Mouse (Mus musculus): ENCODE measurements around the gene Styxl1.
A peak's percentile ranks its signal among the peaks of the same experiment; 100 is the strongest.

Gene Styxl1

GRCm38 (mm10) chr5:135777796-135778470 lies at the start of gene Styxl1:
TSS of gene Styxl1 (minus strand) at chr5:135778385.
- DNase-seq (ENCODE audit: low read depth, low spot score): peak; percentile 57

- peak; percentile 42 for DNase-seq (ENCODE audit: low read depth, low spot score)
Observed at GRCm38 (mm10) chr5:135826225-135826624, 48.0 kb upstream of the Styxl1 start.

DNA sequence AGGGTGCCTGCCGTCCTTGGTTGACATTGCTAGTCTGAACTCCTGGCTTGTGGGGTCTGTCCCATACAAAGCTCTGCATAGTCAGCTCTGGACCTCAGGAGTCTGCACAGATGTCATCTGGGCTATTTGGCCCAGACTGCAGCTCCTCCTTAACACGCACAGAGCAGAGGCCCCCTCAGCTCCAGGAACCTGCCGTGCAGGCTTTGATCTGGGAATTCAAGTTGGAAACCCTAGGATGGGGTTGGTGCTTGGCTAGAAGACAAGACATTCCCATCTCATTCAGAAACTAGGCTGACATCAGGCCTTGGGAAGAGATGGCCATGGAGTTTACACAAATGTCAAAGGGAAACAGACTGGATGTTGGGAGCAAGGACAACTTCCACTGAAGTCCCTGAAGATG lies 46.3 kb upstream of the Styxl1 start:
- DNase-seq (ENCODE audit: low read depth, low spot score): no peak

DNA sequence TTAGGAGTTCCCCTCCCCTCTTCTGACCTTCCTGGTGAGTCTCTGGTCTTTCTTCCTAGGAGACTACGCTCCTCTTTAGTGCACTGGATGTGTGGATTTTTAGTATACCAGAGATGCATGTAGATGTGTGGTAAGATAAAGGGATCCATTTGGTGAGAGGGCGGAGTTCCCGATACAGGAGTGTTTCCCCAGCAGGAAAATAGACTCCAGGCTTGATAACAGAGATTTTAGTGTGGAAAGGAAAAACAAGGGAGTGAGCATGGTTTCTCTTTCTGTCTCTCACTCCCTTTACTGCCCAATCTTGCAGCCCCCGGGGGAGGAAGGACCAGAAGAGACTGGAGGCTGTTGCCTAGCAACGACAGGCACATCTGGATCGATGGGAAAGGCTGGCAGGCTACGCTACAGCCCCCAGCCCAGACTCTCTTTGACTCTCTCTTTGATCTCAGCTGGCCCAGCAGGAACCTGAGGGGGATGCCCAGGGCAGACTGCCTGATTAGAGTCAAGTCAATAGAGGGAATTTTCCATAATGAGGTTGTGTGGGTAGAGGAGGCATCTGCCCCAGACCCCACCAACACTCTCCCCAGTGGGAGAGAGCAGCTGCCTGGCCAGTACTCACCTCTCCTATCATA lies 44.2 kb upstream of the Styxl1 start:
- peak; percentile 55 for DNase-seq (ENCODE audit: low read depth, low spot score)

DNA sequence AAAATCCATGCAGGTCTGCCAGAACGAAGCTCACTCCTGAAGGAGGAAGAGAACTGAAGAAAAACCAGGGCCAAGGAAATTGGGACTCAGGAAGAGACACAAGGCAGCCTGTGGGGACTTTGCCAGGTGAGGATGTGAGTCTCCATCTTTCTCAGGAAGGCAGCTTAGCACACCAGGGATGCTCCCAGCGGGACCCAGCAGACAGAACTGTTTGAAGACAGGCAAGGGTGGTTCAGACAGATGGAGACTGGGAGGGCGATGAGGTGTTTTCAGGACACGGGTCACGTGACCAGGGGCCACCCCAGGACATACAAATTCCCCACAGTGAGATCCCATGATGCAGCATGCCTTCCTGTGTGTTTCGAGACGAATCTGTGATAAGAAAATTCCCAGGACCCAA lies 40.3 kb upstream of the Styxl1 start:
- peak; percentile 94 for DNase-seq (ENCODE audit: low read depth, low spot score)

- DNase-seq (ENCODE audit: low read depth, low spot score): peak; percentile 90
Observed at GRCm38 (mm10) chr5:135812991-135813390, 34.8 kb upstream of the Styxl1 start.

GRCm38 (mm10) chr5:135807263-135807637 lies 29.1 kb upstream of the Styxl1 start:
- peak; percentile 79 for DNase-seq (ENCODE audit: low read depth, low spot score)

GRCm38 (mm10) chr5:135806555-135807262 lies 28.5 kb upstream of the Styxl1 start, which contains the start of gene Srrm3:
TSS of gene Srrm3 (plus strand) at chr5:135806890.
- DNase-seq (ENCODE audit: low read depth, low spot score): peak; percentile 98

DNA sequence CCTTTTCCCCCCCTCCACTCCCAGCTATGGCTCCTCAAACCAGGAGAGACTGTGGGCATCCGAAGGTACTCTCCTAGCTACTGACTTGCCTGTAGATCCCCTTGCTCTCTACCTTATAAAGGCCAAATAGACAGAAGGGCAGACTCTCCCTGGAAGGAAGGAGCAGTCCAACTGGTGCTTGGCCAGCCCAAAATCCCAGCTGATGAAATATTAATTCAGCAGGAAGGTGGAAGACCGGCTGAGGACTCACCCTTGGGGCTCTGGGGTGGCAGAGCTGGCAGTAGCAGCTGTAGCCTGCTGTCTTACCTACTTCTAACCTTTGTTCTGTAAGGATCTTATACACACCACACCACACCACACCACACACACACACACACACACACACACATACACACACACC lies 26.6 kb upstream of the Styxl1 start:
- peak; percentile 34 for DNase-seq (ENCODE audit: low read depth, low spot score)

- no peak for DNase-seq (ENCODE audit: low read depth, low spot score)
Observed at GRCm38 (mm10) chr5:135803676-135804075, 25.5 kb upstream of the Styxl1 start.

GRCm38 (mm10) chr5:135803135-135803534 lies 24.9 kb upstream of the Styxl1 start:
- no peak for DNase-seq (ENCODE audit: low read depth, low spot score)

GRCm38 (mm10) chr5:135802641-135803040 lies 24.5 kb upstream of the Styxl1 start:
- peak; percentile 75 for DNase-seq (ENCODE audit: low read depth, low spot score)

DNA sequence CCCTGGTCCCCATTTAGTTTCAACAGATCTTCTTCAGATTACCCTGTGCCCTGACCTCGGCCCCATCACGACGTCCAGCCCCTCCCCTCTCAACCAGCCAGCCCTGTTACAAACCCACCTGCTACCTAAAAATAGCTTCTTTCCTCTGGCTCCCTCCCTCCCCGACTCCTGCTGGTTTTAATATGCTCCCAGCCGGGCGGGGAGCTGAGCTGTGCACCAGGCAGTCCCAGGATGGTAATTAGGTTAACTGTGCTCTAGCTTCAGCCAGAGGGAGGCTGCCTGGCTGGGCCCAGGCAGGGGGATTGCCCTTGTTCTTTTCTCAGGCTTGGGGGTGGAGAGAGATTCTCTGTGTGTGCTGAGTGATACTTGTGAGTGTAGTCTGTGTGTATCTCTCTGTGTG lies 22.7 kb upstream of the Styxl1 start:
- DNase-seq (ENCODE audit: low read depth, low spot score): peak; percentile 76

DNA sequence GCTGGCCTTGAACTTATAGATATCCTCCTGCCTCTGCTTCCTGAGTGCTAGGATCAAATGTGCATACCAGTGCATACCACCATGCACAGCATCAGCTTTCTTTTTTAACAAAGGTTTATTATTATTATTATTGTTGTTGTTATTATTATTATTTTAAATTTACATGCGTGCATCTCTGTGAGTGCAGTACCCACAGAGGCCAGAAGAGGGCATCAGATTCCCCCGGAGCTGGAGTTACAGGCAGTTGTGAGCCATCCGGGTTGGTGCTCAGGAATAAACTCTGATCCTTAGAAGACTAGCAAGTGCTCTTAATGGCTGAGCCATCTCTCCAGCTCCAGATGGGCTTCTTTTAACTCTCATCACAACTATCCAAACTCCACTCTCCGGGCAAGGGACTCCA lies 21.6 kb upstream of the Styxl1 start:
- peak; percentile 50 for DNase-seq (ENCODE audit: low read depth, low spot score)

GRCm38 (mm10) chr5:135794859-135795181 lies 16.6 kb upstream of the Styxl1 start:
- DNase-seq (ENCODE audit: low read depth, low spot score): no peak

GRCm38 (mm10) chr5:135793996-135794858 lies 16.0 kb upstream of the Styxl1 start:
- DNase-seq (ENCODE audit: low read depth, low spot score): peak; percentile 96

- DNase-seq (ENCODE audit: low read depth, low spot score): no peak
Observed at GRCm38 (mm10) chr5:135782901-135783300, 4.7 kb upstream of the Styxl1 start.

GRCm38 (mm10) chr5:135780331-135780730 lies 2.1 kb upstream of the Styxl1 start:
- no peak for DNase-seq (ENCODE audit: low read depth, low spot score)

GRCm38 (mm10) chr5:135778471-135779445 lies 573 bp upstream of the Styxl1 start, which contains the start of gene Mdh2:
TSS of gene Mdh2 (plus strand) at chr5:135778480.
- peak; percentile 100 for DNase-seq (ENCODE audit: low read depth, low spot score)

- DNase-seq (ENCODE audit: low read depth, low spot score): no peak
Observed at GRCm38 (mm10) chr5:135776546-135776945, 1.6 kb downstream of the Styxl1 start.

DNA sequence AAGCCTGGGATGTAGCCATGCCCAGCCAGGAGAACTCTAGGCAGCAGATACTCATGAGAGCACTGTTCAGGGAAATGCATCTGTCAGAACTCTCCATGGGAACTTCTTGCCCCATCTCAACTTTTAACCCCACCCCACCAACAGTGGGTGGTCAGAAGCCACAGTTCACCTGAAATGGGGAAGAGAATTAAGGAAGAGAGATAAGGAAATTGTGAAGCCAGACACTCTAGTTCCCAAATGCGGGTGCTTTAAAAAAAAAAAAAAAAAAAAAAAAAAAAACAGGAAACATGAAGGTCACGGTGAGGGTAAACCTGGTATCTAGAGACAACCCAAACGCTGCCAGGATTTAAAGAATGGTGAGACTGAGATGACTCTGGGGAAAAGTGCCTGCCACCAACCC lies 5.7 kb downstream of the Styxl1 start:
- no peak for DNase-seq (ENCODE audit: low read depth, low spot score)
